Mouse (Mus musculus): Measurements from ENCODE around the gene Tmem41a.

- TF ChIP-seq CTCF (conservative IDR thresholded peaks at IDR 0.05 in 1 of 2, IDR thresholded peaks at IDR 0.05 in 1 of 2; ENCODE audit: low read depth in 2 of 2, low read length in 2 of 2) (no peak), POLR2A (IDR thresholded peaks at IDR 0.05; ENCODE audit: low read depth, low read length) (no peak), IRF4 (IDR thresholded peaks at IDR 0.05; ENCODE audit: low read depth, low read length) (no peak), EP300 (IDR thresholded peaks at IDR 0.05; ENCODE audit: low read length) (no peak), ETS1 (conservative IDR thresholded peaks at IDR 0.05; ENCODE audit: low read depth, low read length) (no peak), MYC (IDR thresholded peaks at IDR 0.05; ENCODE audit: low read depth, low read length) (no peak), MEF2A (IDR thresholded peaks at IDR 0.05; ENCODE audit: borderline replicate concordance, low read depth, low read length) (no peak), USF1 (IDR thresholded peaks at IDR 0.05; ENCODE audit: low read depth, low read length) (no peak), NELFE (IDR thresholded peaks at IDR 0.05; ENCODE audit: low read depth, low read length) (no peak), RCOR1 (conservative IDR thresholded peaks at IDR 0.05; ENCODE audit: low read depth, low read length) (no peak), E2F4 (IDR thresholded peaks at IDR 0.05; ENCODE audit: insufficient replicate concordance, low read depth, low read length) (no peak)
These were observed 40.5 kb downstream of the Tmem41a start for GRCm38 (mm10) chr16:21906902-21907301.
